Mouse (Mus musculus): ENCODE data around the gene 4933409G03Rik. TPM values are rescaled to one million over a fixed set of nuclear protein-coding genes. Genes with fewer than 3 reads are reported as not detected.
"Not testable (repeated sequence)": the region's sequence is repeated elsewhere in the genome, so short reads cannot be mapped to it uniquely, and the experiment has no call there.

4933409G03Rik gene
- not detected for total RNA-seq (2021)
- long read RNA-seq, experiment 1 = 0 reads
- long read RNA-seq, experiment 2 = 0 reads

DNA sequence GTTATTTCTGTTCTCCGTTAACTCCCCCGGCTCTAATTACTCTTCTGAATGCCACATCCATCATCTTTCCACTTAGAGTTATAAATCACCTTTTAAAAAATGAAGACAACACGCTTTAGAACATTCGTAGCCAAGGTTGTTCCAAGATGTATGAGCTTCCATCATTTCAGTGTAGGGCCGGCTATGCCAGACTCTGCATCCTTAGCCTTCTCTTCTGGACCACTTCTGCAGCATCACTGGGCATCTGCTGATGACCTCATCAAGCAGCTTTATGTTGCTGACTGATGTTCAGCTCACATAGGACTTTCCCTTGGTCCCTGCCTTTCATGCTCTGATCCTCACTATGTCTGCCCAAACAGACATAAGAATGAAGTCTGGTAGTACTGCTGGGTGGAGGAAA is at the start of gene 4933409G03Rik:
4933409G03Rik (plus strand) TSS at position 301 of the 400 bp plus-strand sequence.
- no peak for DNase-seq (ENCODE audit: low spot score)

DNA sequence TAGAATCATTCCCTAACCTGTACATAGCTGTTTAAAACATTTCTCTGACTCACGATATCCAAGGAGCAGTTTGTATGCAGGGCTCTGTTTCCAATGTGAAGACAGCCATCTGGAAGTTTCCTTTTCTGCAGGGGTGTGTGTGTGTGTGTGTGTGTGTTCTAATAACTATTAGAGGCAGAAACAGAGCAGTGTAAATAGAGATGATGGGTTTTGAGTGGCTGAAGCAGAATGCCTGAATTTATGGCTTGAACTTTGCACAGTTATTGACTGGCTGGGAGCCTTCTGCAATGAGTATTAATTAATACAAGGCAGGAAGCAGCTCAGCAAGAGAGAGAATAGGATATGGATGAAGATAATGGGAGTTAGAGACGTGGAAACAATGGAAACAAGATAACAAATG is 38.0 kb upstream of the 4933409G03Rik start:
- no peak for DNase-seq (ENCODE audit: low spot score)

DNA sequence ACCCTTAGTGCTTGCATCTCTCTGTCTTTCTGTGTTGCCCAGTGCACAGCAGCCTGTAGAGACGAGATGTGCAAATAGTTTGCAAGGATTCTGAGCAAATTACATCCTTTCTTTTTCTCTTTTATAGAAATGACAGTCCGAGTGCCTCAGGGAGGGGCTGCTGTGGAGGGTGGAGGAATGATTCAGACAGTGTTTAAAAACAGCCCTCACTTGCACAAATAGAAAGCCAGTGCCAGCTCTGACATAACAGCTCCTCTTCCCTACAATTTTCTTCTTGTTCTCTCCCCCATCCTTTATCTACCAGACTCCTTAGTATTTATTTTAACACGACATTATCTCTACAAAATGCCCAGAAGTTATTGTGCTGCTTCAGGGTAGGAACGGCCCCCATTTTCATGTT is 21.4 kb upstream of the 4933409G03Rik start:
- no peak for DNase-seq (ENCODE audit: low spot score)

DNA sequence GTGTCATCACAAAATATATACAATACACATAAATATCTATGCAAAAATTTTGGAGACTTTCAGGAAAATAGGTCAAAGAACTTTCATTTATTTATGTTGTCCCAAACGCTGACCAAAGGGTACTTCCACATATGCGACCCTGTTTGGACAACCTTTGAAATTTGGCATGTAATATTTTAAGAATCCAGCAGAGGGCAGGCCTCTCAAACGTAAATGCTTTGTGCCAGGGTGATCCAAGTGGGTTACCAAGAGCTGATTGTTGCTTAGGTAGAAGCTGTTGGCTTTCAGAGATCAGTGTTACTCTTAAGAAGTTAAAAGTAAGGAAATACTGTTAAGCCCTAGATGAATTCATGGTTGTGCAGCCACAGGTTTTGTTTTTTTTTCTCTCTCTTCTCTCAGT is 18.9 kb upstream of the 4933409G03Rik start:
- DNase-seq (ENCODE audit: low spot score) = peak; percentile 19

DNA sequence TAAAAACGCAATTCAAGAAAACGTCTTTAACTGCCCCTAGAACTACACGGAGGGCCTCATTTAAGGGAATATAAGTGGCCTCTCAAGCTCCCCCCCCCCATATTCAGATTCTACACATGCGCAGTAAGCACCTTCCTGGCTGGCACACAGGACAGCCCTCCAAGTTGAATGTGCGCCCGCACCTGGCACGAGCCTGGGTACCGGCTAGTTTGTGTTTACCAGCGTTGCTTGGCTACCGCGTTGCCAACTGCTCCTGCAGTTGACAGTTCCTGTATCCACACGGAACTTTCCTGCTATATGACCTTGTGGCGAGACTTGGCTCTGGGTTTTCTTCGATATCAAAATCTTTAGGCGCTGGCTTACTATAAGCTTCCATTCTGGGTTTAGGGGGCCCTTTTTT is 13.9 kb upstream of the 4933409G03Rik start:
- peak; percentile 32 for DNase-seq (ENCODE audit: low spot score)

DNA sequence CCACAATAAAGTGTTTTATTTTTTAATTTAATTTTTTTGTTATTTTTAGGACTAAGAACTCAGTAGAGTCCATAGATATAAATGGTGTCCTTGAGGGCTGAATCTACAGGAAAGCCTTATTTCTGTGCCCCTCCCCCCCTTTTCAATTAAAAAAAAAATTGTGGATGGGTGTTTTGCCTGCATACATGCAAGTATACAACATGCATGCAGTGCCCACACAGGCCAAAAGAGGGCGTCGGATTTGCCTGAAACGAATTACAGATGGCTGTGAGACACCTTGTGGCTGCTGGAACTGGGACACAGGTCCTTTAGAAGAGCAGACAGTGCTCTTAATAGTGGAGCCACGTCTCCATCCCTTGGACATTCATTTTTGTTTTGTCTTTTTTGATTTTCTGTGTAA is 9.9 kb upstream of the 4933409G03Rik start:
- no peak for DNase-seq (ENCODE audit: low spot score)

DNA sequence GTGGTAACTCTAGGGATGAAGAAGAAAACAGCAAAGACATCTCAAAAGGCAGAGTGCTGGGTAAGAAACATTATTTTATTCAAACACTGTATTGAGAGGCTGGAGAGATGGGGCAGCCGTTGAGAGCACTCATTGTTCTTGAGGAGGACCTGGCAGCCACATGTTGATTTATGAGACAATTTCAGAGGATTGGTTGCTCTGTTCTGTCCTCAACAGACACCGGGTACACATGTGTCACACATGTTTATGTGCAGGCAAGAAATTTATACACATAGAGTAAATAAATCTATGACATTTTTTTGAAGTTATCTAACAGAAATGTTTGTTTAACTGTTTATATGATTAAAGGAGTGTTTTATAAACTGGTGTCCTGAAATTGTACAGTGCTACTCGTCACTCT is 10.6 kb downstream of the 4933409G03Rik start:
- no peak for DNase-seq (ENCODE audit: low spot score)

DNA sequence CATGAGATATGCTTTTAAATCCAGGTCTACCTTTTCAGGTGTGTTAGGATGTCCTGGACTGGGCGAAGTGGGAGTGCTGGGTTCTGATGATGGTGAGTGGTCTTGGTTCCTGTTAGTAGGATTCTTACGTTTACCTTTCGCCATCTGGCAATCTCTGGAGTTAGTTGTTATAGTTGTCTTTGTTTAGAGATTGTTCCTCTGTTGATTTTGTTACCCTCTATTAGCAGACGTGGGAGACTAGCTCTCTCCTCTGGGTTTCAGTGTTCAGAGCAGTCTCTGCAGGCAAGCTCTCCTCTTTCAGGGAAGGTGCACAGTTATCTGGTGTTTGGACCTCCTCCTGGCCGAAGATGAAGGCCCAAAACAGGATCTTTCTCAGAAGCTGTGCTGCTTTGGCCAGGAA is 74.0 kb downstream of the 4933409G03Rik start, which contains the start of gene 4932414N04Rik:
4932414N04Rik (plus strand) TSS at position 301 of the 400 bp plus-strand sequence.
- not testable (repeated sequence) for DNase-seq (ENCODE audit: low spot score)

Other genes starting within 250 kb of the 4933409G03Rik start
- 1 to 10 TPM; 2.1 to 2.8 TPM for gene Stk39, start 110.1 kb upstream of the 4933409G03Rik start, total RNA-seq (2021)
- not detected for gene 4932414N04Rik, start 74.1 kb downstream of the 4933409G03Rik start, total RNA-seq (2021)

Measured in gastrocnemius, adult 18-20 months (tissue).